Mouse (Mus musculus): ENCODE results near the gene Hephl1.

DNA sequence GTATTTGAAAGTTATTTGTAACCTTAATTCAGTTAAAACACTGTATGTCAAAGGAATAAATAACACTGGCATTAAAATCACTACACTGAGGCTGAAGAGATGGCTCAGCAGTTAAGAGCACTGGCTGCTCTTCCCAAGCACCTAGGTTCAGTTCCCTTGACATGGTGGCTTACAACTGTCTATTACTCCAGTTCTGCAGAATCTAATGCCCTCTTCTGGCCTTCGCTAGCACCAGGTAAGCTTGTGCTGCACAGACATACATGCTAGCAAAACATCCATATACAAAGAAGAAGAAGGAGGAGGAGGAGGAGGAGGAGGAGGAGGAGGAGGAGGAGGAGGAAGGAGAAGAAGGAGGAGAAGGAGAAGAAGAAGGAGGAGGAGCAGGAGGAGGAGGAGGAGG lies 15.7 kb downstream of the Hephl1 start:
- TF ChIP-seq EP300 (optimal IDR thresholded peaks at IDR 0.05) (no peak), CTCF (IDR thresholded peaks at IDR 0.05; ENCODE audit: low read depth) (peak; percentile 23)
